Mouse (Mus musculus) monocyte, adult 5-6 weeks (primary cell): ENCODE results near the gene H2-Aa. TPM values are rescaled to one million over a fixed set of nuclear protein-coding genes. Genes with fewer than 3 reads are reported as not detected.

ENCODE experiments used
- ATAC-seq: fragments of 153-309, 156-312 bp; replicated peaks from 2 replicates; pipeline ENCODE4 v1.8.0; 2017; ENCODE audit warnings: mild to moderate bottlenecking; ENCODE audit not compliant: low TSS enrichment, insufficient number of reproducible peaks, severe bottlenecking, poor library complexity, low FRiP score
- total RNA-seq: library from RNA; stranded (forward); fragments of 200-1000, 200-491, 200-594 nt; gene quantifications from 3 replicates; pipeline ENCODE4 v1.2.3, GENCODE M21; 2017

Gene H2-Aa
- total RNA-seq, 1 experiment from 2014 or later, result 587 TPM

DNA sequence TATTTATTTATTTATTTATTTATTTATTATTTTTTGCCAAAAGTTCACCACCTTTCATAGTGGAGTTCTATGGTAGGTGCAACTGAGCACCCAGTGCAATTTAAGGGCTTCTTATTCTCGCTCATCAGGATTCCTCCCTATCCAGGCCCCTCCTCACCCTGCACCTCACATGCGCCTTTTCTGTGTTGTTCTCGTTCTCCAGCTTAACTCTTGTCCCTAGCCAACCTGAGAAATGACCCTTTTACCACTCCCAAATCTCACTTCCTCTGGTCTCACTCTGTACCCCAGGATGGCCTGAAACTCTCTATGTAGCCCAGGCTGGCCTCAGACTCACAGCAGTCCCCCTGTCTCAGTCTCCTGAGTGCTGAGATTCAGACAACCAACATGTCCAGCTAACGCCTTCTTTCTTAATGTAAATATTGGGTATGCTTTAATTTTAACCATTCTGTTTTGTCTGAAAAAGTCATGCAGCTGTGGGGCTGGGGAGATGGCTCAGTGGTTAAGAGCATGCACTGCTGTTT is 14.1 kb upstream of the H2-Aa start:
- ATAC-seq, result no peak

DNA sequence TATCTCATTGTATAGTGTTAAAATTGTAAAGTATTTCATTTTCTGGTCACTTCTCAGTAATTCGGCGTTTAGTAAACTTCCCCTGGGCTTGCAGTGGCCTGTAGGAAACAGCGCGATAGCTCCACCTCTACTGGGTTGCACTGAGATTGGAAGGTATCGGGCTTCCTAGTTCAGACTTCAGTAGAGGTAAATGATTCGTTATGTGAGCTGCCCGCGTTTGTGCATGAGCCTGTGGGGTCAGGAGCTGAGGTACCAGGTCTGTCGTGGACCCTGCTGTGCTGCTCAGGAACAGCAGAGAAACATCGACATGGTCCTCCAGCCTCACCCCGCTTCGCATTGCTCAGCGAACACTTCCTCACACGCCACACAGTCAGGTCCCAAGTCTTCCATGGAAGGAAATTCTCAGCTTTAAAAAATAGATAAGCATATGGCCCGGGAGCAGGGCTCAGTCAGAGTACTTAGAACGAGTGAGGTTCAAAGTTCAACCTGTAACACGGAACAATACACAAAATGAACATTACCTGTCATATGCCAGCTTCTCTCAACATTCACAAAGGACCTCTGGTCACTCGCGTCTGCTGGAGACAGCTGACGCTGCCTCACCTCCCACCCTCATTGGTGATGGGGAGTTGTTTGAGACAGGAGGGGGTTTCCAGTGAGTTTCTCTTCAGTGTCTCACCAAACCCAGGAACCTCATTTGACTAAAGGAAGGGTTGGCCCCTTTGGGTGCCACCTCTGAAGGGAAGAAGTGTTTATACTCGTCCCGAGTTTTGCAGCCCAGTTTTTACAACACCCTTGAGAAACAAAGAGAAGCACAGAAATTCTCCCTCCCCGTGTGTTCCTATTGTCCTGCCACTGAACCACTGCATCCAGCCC is 13.3 kb upstream of the H2-Aa start:
- ATAC-seq, result 0 out of 2 replicates have a peak, but pooled peaks have one; percentile 15

DNA sequence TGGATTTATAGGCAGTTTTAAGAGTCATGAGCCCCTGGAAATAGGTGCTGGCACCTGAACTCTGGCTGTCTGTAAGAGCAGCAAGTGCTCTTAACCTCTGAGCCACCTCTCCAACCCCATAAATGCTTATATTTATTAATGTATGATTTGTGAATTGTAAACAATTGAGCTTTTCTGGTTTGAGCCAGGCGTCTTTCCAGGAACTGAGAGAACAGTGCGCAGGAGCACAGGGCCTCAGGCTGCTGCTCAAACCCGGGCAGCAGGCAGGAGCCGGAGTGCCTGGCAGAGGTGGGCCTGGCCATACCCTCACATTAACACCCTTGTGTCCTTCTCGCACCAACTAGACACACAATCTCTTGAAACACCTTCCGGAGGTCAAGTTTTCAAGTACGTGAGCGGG is 12.4 kb upstream of the H2-Aa start:
- no peak for ATAC-seq

DNA sequence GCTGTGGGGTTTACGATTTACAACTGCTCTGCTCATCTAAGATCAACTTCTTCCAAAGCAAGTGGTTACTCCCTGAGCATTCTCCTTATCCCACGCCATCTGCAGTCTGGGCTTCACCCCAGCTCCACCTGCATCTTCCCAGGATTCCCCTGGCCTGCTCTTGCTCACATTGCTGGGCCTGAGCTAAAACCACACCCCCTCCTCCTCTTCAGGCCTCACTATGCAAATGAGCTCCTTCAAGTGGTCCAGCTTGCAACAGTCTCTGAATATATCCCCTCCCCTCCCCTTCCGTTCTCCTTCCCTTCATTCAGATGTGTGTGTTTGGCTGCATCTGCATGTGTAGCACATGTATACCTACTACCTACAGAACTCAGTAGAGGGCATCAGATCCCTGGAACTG is 11.7 kb upstream of the H2-Aa start:
- no peak for ATAC-seq

DNA sequence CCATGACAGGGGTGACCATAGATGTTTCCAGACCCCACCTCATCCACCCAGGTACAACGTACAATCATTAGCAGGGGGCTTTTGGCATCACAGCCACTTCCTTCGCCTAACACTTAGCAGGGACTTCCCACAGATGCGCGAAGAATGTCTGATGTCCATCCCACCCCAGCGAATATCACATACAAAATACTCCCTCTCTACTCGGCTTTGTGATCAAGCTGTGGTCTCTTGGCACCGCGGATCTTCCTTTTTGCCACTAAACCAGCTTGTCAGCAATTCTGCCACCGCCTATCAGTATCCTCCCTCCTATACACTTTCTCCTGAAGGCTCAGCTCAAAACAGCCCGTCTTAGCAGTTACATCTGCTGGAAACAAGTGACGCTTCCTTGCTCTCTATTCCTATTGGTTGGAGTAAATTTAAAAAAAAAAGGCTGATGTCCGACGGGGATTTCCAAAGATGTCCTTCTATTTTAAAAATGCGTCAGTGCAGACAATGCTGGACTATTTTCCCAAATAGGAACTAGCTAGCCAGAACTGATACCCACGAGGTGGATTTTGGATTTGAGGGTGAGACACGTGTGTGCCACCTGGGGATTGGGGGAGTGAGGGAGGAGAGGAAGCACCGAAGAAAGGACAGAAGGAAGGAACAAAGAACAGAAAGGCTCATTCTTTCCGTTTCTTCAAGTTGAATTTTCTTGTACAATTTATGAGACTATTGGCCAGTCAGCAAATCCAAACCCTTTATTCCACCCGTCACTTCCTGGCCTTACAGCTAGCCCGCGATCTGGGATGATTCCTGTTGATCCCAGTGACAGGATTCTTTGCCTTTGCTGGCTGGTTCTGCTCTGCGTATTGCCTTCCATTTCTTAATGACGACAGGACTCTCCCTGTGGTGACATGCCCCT is 8.5 kb upstream of the H2-Aa start:
- peak; percentile 59 for ATAC-seq

DNA sequence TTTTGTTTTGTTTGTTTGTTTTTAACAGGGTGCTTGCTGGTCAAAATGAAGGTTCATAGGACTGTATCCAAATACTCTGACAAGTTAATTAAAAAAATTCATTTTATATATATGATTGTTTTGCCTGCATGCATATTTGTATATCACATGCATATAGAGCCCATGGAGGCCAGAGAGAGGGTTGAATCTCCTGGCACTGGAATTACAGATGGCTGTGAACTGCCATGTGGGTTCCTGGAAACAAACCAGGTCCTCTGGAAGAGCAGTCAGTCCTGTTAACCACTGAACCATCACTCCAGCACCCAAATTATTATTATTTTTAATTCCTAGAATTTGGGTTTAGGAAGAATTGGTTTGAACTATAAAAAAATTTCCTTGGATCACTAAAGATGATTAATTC is 7.7 kb upstream of the H2-Aa start:
- no peak for ATAC-seq

DNA sequence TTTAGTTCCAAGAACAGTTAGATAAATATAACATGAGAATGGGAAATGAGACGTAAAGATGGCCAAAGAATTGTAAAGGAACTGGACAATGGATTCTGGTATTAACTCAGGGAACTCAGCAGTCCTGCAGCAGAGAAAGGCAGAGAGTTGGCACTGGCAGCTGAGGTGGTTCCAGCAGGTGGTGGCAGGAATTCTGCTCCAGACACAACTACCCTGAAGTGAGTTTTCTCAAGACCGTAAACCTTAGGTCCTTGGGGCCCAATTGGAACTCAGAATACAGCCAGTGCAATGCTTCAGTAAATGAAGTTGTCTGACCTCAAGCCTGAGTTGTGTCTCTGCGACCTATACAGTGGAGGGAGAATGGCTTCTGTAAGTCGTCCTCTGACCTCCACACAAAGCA is 6.6 kb upstream of the H2-Aa start:
- ATAC-seq, result no peak

DNA sequence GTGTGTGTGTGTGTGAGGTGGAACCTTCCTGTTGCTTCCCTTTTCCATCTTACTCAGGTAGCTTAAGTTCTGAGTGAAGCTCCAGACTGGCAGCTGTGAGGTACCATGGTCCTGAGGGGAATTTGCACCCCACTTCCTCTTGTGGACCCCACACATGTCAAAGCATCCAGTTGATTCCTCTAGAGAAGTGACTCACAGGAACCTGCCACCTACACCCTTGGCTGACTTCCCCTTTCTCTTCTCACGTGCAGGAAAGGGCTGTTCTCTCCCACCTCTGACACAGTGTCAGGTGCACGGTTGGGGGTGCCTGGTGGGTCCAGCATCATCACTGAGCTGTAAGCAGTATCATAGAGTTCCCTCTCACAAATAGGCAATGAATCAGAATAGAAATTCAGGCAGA is 5.9 kb upstream of the H2-Aa start:
- ATAC-seq, result peak; percentile 65

DNA sequence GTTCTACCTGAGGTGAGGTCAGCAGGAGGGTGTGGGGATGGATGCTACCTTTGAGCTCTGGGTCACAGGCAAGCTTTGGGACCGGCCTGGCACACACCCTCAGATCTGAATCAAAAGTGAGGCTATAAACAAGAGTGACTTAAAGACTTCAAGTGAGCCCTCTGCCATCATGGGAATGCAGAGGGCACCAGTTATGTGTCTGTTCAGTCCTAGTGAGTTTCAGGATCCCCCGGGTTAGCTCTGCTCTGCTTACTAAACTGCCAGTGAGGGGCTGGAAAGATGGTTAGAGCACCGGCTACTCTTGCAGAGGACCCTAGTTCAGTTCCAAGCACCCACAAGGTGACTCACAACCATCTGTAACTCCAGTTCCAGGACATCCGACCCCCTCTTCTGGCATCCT is 4.9 kb upstream of the H2-Aa start:
- ATAC-seq, result no peak

DNA sequence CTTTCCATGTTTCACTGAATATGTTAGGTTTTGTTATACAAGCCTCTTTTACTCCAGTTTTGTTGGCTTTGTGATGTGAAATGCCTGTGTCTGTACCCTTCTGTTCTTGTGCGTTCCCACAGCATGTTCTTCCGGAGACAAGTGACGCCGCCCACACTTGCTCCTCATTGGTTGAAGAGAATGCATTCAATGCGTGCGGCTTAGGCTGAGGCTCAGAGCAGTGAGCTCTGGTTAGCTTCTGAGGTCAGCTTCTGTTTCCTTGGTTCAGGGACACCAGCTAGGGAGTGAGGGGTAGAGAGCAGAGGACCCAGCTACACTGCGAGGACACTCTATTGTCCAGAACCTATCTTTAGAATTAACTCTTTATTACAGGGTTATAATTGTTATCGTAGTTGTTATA is 4.0 kb upstream of the H2-Aa start:
- peak; percentile 63 for ATAC-seq

DNA sequence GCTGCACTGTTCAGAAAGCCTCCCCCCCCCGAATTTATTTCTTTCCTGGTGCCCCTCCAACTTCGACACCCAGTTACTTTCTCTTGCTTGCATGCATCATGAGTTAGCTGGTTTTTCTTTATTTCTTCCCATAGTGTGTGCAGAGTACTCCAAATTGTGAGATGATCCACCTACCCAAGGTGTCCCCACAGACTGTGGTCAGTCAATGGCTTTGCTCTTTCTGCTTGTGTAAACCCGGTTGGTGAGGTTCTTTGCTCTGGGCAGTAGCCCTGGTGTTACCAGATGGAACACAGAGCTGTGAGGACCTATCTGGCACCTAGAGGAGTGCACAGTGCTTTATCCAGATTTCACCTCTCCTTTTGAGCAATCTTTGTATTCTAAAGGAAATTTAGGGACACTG is 508 bp upstream of the H2-Aa start:
- ATAC-seq, result no peak

DNA sequence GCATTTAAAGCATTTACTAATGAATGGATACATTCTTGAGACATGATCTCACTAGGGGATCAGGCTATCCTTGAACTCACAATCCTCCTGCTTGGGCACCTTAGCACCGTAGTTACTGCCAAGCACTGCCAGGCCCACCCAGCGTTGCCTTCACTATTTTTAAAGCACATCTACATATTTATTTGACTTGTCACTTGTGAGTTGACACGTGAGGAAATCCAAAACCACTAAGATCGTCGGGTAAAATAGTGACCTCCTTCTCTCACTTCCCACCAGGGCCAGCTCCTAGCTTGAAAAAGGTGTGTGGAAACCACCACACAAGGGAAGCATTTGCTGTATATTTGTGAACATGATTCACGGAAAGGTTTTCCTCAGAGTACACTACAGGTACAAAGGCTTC is 624 bp downstream of the H2-Aa start:
- peak; percentile 5; the same call in 1 of the 2 replicates for ATAC-seq

DNA sequence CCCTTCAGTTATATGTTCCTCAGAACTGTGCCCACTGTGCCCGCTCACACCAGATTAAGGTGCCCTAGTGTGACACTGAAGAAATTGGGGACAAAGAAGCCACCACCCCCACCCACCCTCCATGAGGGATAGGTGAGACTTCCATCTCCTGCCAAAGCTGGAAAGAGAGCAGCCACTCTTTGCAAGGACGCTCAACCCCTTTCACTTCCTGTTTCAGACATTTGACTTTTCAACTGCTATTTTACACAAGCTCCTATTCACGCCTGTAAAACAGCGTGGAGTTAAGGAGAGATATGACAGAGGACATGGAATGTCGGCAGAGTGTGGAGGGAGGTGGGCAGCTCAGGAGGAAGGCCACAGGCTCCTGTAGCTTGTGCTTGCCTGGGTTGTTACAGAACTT is 1.1 kb downstream of the H2-Aa start:
- ATAC-seq, result 0 out of 2 replicates have a peak, but pooled peaks have one; percentile 15

DNA sequence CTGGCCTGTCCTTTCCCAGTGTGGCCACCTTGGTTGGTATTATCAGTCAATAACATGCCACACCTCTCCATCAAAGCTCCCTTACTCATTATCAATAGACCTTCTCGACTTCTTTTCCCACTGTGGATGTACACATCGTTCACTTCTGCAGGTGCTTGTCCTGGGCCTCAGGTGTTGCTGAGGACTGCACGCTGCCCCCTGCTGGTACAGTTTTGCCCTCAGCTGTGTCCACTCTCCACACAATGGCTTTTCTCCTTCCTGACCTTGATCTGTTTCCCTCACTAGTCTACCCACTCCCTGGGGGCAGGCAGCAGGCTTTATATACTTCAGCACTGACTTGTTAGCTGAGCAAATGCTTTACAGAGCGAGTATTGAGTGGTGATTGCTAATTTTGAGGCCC is 1.8 kb downstream of the H2-Aa start:
- no peak for ATAC-seq

DNA sequence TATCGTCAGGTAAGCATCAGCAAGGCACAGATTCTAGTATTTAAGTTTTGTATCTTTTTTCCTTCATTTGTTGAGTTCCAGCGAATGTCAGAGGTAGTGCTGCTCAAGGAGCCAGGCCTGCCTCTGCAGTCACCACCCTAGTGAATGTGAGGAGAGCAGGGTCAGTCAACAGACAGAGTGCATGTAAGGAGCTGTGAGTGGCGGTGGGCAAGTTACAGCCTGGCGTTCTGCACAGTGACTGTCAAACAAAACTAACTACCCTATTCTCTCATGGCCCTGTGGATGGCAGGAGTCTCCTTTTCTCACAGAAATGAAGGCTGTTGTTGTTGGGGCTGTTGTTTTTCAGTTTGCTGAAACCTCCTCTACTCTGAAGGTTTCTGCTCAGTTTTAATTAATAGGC is 2.3 kb downstream of the H2-Aa start:
- ATAC-seq, result no peak

DNA sequence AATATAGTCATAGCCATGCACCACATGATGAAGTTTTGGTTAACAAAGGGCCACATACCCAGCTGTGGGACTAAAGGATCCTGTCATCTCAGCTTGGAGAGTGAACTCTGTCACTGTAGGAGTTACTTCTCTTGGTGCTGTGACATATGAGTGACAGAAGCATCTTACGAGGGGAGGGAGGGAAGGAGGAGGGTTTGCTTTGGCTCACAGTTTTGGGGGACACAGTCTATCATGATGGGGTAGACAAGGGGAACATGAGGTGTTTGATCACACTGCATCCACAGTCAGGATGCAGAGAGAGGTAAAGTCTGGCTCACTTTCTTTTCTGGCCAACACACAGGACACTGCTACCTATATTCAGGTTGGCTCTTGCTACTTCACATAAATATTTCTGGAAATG is 5.8 kb downstream of the H2-Aa start:
- no peak for ATAC-seq

DNA sequence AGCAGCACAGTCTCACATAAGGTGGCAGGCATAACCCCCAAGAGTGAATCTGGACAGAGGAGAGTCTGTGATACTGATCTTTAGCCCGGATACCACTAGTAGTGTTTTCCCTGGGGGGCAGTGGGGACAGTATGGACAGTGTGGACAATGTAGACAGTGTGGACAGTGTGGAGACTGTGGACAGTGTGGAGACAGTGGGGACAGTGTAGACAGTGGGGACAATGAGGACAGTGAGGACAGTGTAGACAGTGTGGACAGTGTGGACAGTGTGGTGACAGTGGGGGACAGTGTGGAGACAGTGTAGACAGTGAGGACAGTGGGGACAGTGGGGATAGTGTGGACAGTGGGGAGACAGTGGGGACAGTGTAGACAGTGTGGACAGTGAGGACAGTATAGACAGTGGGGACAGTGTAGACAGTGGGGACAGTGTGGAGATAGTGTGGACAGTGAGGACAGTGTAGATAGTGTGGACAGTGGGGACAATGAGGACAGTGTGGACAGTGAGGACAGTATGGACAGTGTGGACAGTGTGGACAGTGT is 7.1 kb downstream of the H2-Aa start:
- peak; percentile 41 for ATAC-seq

DNA sequence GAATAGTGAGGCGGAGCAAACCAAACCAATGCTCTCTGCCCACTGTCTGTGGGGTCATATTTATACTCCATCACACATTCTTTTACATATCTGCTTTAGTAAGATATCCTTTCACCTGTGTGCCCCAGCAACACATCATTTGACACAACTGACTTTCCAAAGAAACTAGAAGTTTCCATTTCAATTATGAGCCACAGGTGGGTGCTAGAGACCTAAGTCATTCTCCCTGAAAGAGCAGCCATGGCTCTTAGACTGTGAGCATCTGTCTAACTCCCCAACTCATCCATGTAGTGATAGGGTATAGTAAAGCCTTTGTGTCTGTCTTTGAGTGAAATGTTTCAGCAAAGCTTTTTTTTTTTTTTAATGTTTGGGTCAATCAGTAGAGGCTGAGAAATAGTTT is 15.5 kb downstream of the H2-Aa start:
- ATAC-seq, result no peak

DNA sequence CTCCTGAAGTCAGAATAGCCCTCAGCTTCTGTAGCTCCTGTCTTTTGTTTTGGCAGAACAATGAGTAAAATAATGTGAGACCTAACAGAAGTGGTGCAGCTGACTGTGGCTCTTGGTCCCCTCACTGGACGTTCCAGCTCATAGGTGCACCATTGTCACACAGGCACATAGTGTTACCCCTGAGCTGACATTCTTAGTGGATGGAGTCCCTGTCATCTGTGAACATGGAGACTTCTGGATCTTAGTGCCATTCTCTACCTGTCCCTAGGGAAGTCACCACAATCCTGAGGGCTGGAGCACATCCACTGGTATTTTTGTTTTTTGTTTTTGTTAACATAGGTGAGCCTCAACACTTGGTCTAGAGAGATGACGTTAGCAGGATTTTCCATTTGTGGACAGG is 16.7 kb downstream of the H2-Aa start:
- ATAC-seq, result no peak
